Mouse (Mus musculus): ENCODE data around the gene Gstt3.
"Not testable (repeated sequence)": the region's sequence is repeated elsewhere in the genome, so short reads cannot be mapped to it uniquely, and the experiment has no call there.

Gstt3 gene

GRCm38 (mm10) chr10:75779206-75780174 is 1.7 kb downstream of the Gstt3 start:
- DNase-seq = no peak

DNA sequence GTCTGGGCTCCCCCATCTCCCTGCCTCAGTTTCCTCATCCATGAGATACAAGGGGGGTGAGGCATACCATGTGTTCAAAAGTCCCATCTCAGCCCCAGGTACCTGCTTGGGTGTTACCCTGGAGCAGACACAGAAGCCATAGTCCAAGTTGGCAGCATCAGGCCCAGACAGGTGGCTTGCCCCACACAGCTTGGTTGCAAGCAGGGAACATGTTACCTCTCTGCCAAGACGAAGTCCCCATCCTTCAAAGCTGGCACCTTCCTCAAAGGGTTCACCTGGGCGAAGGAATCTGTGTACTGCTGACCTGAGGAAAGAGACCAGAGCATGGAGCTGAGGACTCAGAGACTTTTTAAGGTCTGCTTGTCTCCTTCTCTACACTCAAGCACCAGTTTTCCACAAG is 3.3 kb downstream of the Gstt3 start:
- DNase-seq = no peak

- no peak for DNase-seq
These were observed 4.7 kb downstream of the Gstt3 start for GRCm38 (mm10) chr10:75776562-75776961.

GRCm38 (mm10) chr10:75774587-75774986 is 6.6 kb downstream of the Gstt3 start:
- DNase-seq = no peak

- no peak for DNase-seq
These were observed 7.1 kb downstream of the Gstt3 start for GRCm38 (mm10) chr10:75774102-75774501.

GRCm38 (mm10) chr10:75772795-75773664 is 8.2 kb downstream of the Gstt3 start, which contains the start of gene Ddt:
Gene Ddt (minus strand): TSS chr10:75773414.
- peak; percentile 85 for DNase-seq

DNA sequence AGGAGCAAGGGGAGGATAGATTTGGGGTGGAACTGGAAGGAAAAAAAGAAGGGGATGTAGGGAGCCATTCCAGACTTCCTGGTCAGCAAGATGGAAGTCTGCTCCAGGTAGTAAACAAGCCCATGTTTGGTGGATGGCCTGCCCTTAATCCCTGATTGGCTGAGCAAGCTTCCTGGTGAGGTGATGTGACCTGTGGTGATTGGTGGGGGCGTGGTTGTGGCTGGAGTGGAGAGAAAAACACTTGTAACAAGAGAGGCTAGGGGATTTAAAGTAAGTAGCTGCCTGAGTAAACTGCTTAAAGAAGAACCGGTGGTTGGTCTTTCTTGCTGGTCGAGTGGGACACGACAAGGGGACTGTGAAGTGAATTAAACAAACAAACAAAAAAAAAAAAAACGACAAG is 13.5 kb downstream of the Gstt3 start:
- DNase-seq = not testable (repeated sequence)

DNA sequence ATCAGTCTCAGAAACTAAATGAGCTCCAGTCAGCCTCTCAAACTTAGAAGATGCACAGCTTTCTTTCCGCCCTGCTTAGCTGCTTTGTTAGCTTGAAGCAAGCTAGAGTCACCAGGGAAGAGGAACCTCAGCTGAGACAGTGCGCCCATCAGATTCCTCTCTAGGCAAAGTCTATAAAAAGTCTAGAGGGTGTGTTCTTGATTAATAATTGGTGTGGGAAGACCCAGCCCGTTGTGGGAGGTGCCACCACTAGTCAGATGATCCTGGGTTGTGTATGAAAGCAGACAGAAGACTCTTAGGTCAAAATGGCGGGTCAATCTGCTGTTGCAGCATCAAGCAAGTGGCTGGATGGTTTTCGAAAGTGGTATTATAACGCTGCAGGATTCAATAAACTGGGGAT is 14.4 kb downstream of the Gstt3 start:
- no peak for DNase-seq

DNA sequence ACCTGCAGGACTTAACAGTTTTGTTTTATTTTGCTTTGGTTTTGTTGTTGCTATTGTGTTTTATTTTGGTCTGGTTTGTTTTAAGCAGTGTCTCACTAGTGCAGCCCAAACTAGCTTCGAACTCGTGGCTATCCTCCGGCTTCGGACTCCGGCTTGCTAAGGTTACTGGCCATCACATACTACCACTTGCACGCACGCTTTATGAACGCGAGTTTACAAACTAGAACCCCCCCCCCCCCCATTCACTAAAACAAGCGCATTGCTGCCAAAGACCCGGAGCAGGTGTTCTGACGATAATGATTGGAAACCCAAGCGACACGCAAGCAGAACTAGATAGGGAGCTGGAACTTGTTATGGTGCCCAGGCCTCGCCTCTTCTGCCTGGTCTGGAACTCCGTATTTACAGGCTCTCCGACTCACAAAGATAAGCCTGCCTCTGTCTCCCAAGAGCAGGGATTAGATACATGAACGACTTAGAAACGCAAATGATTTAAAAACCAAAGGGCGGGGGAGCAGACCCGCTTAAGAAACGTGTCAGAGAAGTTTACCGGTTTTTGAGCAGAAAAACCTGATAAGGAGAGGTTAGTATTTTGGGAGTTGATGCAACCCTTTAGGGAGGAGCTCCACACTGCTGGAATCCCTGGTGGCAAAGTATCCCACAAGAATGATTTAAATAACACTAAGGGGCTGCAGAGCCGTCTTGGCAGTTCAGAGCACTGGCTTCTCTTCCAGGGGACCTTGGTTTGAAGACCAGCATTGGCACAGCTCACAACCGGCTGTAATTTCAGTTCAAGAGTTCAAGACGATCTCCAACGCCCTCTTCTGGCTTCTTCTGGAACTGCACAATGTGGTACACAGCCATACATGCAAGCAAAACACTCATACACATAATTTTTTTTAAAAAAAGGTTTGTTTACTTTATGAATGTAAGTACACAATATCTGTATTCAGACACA is 16.4 kb downstream of the Gstt3 start:
- peak; percentile 77 for DNase-seq

DNA sequence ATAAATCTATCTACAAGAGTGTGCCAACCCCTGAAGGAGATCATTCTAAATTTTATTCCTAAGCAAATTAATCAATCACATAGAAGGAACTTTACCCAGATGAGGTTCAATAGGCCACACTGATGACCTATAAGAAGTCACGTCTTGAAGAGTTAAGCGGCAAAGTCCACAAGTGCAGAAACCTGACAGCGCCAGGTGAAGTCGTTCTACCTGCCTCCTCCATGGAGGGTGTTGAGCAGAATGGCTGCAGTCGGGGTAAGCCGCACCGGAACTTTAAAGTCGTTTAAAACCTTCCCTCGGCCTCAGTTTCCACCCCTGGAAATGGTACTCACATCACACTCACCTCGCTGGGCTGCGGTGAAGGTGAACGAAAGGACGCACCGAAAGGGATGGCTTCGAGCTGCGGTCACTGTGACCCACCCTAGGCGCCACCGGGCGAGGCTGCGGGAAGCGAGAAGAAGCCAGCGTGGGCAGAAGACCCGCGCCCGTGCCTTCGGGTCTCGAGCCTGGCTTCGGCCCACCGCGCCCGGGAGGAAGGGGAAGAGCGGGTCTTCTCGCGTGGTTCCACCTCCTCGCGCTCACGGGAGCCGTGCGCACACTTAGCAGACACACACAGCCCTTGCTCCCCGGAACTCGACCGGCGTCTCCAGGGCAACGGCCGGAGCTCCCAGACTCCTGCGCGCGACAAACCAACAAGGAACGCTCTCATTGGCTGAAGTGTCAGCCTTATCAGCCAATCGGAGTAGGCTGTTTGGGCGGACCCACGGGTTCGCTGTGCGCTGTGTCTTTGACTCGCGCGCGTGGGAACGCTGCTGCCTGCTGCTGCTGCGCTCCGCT is 17.3 kb downstream of the Gstt3 start, which contains the start of gene Cabin1:
Gene Cabin1 (minus strand): TSS at position 660 of the 837 bp plus-strand sequence.
- peak; percentile 97 for DNase-seq

DNA sequence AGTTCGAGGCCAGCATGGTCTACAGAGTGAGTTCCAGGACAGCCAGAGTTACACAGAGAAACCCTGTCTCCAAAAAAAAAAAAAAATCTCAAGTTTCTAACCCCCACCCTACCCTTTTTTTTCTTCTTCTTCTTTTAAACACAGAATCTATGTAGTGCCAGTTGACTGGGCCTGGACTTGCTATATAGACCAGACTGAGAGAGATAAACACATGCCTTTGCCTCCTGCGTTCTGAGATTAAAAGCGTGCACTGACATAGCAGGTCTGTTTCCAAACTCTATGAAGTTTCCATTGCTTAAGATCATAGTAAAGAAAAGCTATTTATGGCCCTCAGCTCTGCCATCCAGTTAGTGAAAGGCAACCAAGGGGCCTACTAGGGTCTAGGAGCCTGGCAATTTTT is 18.8 kb downstream of the Gstt3 start:
- DNase-seq = no peak

DNA sequence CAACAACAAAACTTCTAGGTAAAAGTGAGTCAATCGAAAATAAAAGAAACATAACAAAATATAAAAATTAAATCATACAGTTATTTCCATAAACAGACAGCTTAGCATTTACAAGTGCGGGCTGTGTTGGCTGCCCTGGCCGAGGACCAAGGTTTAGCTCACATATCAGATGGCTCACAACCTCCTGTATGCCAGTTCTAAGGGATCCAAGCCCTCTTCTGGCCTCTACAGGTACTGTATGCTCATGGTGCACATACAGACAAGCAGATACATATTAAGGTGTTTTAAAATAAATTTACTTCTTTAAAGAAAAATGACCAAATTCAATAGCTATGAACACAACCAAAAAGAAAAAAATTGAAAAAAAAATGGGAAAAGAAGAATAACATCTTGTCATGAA is 20.9 kb downstream of the Gstt3 start:
- no peak for DNase-seq

- DNase-seq = no peak
These were observed 24.5 kb downstream of the Gstt3 start for GRCm38 (mm10) chr10:75756719-75757118.

DNA sequence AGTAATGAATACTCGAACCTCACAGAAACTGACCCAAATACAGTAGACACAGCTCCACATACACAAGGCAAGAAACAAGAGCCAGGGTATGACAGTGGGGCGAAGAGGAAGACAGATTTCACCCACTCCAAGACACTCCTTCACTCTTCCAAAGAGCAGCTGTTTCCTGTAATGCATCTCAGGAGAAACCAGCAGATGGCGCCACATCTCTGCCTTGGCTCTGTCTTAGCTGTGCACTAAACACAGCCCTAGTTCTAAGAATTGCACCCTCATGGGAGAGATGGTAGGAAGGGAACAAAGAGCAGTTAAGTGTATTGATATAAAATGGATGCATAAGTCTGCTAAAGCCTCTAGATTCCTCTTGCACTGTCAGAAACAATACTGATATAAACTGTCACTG is 37.2 kb downstream of the Gstt3 start:
- peak; percentile 79 for DNase-seq

DNA sequence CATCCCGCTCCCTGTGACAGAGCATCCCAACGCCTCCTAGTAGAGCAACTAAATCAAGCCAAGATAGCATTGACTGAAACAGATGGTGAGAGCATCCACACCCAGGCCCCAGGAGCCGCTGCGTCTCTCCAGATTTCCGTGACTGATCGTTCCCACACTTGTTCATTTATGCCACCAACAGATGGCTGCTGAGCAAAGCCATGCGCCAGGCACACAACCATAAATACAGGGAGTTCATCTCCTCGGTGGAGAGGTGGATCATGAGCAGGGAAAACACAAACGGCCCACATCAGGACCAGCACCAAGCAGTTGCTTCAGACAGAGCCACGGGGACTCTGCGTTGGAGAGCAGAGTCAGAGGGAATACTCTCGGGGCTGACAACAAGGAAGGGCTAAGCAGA is 37.8 kb downstream of the Gstt3 start:
- DNase-seq = no peak

- no peak for DNase-seq
These were observed 40.3 kb downstream of the Gstt3 start for GRCm38 (mm10) chr10:75740866-75741265.

DNA sequence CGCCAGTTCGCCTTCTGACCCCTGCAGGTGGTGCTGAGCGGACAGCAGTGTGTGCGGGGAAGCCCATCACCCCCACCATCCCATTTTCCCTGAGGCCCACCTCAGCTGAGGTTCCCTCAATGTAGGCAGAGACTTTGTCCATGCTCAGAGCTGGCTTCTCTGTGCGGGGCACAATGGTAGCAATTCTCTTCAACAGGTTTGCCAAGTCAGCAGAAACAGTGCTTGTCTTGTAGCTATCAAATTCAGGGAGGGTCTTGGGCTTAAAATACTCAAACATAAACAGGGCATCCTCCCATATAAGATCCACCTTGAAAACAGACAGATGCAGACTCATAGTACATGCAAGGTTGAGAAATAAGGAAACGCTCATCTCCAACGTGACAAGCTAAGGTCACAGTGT is 55.8 kb downstream of the Gstt3 start:
- no peak for DNase-seq
